Mouse (Mus musculus): ENCODE results near the gene Il10rb.

DNA sequence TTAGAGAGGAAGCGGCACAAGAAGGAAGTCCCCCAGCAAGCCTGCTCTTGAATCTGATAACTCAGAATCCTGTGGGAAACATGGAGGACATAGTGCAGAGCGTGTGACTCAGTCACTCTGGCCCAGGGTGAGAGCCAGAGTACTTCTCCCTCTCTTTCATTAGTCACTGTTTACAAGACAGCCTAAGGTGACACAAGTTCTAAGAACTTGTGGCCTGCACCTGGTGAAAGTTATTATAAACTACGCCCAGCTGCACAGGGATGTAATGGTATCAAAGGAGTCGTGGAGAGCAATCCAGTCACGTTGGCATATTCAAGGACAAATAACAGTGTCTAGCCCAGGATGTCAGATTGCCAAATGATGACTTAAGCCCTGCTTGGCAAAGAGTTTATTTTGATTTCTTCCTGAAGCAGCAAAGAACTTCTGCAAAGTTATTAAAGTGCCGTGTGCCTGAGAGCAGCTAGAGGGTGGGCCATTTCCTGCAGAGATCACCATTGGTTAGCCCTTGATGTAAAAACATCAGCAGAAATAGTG is 46.5 kb downstream of the Il10rb start:
- no peak for TF ChIP-seq CTCF (IDR thresholded peaks at IDR 0.05; ENCODE audit: control insufficient read depth, insufficient read depth, low read length)
- TF ChIP-seq POLR2A (IDR thresholded peaks at IDR 0.05; ENCODE audit: borderline replicate concordance, control insufficient read depth, low read depth, low read length): no peak
